Mouse (Mus musculus) cerebellum, adult 2 months (tissue): ENCODE measurements around the gene Nr1d2. TPM values are rescaled to one million over a fixed set of nuclear protein-coding genes. Genes with fewer than 3 reads are reported as not detected.
"Not testable (repeated sequence)": the region's sequence is repeated elsewhere in the genome, so short reads cannot be mapped to it uniquely, and the experiment has no call there.

ENCODE experiments used
- DNase-seq, 2 experiments: peaks; one replicate each; pipeline ENCODE4 v3.0.0; 2021
- H3K27ac ChIP-seq: fragments of 200-500 bp; 2 replicates; pipeline ENCODE4 v1.5.1; 2012; ENCODE audit warnings: low read length, control low read depth, inconsistent platforms; ENCODE audit not compliant: insufficient read depth
- H3K27me3 ChIP-seq: fragments of 200-500 bp; 2 replicates; pipeline ENCODE4 v1.6.1; 2012; ENCODE audit warnings: inconsistent platforms, mild to moderate bottlenecking, low read length, moderate library complexity; ENCODE audit not compliant: control insufficient read depth, insufficient read depth
- H3K4me1 ChIP-seq: fragments of 200-500 bp; 2 replicates; pipeline ENCODE4 v1.6.1; 2011; ENCODE audit warnings: low read length; ENCODE audit not compliant: control insufficient read depth, insufficient read depth
- H3K4me3 ChIP-seq: fragments of 200-500 bp; replicated peaks from 2 replicates; pipeline ENCODE3; 2011; ENCODE audit warnings: mild to moderate bottlenecking, low read depth, low read length, control low read depth; ENCODE audit not compliant: insufficient read depth
- CTCF ChIP-seq: fragments of 200-500 bp; IDR thresholded peaks from 2 replicates; pipeline ENCODE4 v1.5.1; 2011; ENCODE audit warnings: low read depth, mild to moderate bottlenecking, control low read depth, low read length, moderate library complexity, borderline replicate concordance; ENCODE audit not compliant: insufficient read depth
- POLR2A ChIP-seq: fragments of 200-500 bp; IDR thresholded peaks from 2 replicates; pipeline ENCODE4 v1.6.1; 2011; ENCODE audit warnings: low read length, control low read depth, borderline replicate concordance; ENCODE audit not compliant: insufficient read depth
- WGBS: fragments of 180-500 bp; shearing (Covaris S2); methylation state at CpG from one replicate; pipeline ENCODE4 v1.1.7; 2018; 5-methylcytosine and 5-hydroxymethylcytosine counted together
- polyA plus RNA-seq: library from polyadenylated mRNA; depleted of rRNA; stranded (reverse); fragments of >200 nt; gene quantifications from 2 replicates; pipeline ENCODE4 v1.2.3, GENCODE M21; 2012

Gene Nr1d2
- polyA plus RNA-seq, 1 experiment: 87.2 TPM

DNA sequence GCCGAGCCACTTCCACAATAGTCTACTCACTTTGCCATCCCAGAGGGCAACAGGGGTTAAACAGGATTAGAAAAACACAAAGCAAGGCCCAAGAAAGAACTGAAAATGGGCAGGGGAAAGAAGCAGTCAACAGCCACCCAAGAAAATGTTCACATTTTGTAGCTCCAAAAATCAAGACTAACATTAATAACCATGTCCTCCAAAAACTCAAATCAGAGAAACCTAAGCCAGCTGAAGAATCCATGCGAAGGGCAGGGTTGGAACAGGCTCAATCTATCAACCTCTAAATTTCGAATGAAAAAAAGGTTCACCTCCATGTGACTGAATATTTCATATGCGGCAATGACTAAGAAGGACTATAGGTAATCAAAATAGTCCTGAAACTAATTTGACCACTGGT is 1.5 kb downstream of the Nr1d2 start:
- no peak for DNase-seq
- Histone ChIP-seq H3K4me1 (peaks cover 8% of the 10 kb centered on the region), H3K27me3 (no peaks in the 10 kb centered on the region), H3K27ac (no peak overlapping the region; the same call in 1 of the 2 replicates), H3K4me3 (peak overlapping the region; percentile 20)
- TF ChIP-seq CTCF (no peak), POLR2A (no peak)
- WGBS: 6% methylated on average over 4 of the region's 4 CpGs

DNA sequence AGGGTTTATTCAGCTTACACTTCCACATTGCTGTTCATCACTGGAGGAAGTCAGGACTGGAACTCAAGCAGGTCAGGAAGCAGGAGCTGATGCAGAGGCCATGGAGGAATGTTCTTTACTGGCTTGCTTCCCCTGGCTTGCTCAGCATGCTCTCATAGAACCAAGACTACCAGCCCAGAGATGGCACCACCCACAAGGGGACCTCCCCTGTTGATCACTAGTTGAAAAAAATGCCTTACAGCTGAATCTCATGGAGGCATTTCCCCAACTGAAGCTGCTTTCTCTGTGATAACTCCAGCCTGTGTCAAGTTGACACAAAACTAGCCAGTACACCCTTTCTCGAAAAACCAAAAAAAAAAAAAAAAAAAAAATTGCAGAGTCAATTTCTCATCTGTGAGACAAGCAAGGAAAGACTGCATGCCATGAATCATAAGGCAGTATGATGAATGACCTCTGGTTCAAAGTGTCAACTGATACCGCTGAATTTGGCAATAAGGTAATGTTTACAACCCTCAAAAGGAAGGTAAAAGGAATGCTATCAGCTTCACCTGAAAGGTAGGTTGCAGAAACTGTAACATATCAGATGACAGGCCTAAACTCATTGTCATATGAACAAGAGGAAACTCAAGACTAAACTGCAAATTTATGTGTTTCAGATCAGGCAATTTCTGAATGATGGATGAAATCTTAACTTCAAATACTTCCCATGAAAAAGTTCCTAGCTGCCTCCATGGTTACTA is 2.3 kb downstream of the Nr1d2 start:
- H3K4me3 ChIP-seq, DNase-seq, H3K27ac ChIP-seq, H3K27me3 ChIP-seq: not testable (repeated sequence)
- WGBS: 59% methylated on average over 2 of the region's 2 CpGs
- H3K4me1 ChIP-seq: peaks cover 11% of the 10 kb centered on the region

DNA sequence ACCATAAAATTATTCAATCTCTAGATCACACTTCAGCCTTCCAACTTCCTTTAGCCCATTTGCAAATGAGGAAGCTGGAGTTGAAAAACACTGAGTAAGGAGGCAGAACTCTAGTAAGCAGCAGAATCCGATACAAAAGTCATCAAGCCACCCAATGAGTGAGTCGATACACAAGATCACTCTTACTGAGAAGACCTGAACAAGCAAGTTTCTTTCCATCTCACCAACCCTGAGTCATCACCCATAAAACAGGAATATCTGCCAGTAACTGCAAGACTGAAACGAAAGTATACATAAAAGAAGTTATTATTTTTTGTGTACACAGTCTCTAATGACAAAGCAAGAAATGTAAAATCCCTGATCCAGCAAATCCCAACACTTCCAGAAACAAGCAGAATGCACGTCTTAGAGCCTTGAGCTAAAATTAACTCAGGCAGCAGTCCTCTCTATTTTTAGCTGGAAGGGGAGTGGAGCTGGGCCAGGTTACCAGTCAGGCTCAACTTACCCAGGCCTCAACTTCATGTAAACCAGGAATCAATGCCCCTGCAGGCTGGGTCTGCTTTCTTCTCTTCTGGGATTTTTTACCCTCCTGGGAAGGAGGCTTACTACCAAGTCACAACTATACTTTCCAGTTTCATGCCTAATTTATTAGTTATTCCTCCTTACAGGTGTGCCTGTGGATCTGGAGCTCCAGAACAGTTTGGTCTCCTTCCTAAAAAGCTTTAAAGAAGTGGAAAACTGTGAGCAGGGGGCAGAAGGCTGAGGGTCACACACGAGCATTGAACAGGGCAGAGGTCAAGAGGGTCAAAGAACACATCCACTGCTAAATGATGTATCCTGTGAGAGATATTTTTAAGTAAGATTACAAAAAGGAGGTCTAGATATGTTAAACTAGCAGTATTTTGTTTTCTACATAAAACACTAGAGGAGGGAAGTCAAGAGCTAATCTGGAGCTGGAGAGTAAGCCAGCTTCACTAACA is 4.7 kb downstream of the Nr1d2 start:
- Histone ChIP-seq H3K4me1 (peaks cover 11% of the 10 kb centered on the region), H3K27ac (no peak overlapping the region), H3K4me3 (peak overlapping the region; percentile 7), H3K27me3 (no peaks in the 10 kb centered on the region)
- TF ChIP-seq CTCF (no peak), POLR2A (no peak)
- WGBS: 11% methylated on average over 5 of the region's 5 CpGs
- peak in 1 of 2 experiments; percentile 51 for DNase-seq

DNA sequence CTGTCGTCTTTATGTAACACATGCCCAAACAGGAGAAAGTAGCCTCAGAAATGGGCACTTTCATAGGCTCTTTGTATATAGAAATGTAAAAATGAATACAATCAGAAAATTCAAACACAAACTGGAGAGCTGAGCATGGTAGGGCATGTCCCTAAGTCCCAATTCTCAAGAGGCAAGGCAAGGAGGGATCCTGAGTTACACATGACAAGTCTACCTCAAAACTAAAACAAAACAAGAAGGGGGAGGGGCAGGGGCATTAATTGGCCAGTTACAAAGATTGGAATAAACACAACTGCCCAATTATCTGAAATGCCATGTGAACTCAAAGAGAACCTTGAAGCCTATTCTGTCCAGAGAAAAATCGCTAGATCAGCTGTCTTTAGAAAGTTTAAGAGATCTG is 5.9 kb downstream of the Nr1d2 start:
- 71% methylated on average over 2 of the region's 2 CpGs for WGBS
- Histone ChIP-seq H3K4me3 (no peak overlapping the region), H3K4me1 (peaks cover 14% of the 10 kb centered on the region)

DNA sequence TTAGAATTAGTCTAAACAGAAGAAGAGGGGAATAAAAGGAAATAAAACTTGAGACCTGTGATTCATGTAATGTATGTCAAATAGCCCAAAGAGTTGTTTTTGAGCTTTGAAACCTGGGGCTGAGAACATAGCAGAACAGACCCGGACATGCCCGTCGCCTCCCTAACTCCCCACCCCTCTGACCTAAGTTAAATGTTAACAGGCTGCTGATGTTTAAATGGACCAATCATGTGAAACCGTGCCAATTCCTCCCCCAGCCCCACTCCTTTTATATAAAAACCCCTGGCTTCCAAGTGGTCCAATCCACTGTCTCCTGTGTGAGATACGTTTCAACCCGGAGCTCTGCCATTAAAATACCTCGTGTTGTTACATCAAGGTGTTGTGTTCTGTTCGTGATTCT is 7.1 kb downstream of the Nr1d2 start:
- H3K27me3 ChIP-seq, H3K27ac ChIP-seq, H3K4me3 ChIP-seq, DNase-seq: not testable (repeated sequence)
- 90% methylated on average over 8 of the region's 8 CpGs for WGBS
- peaks cover 19% of the 10 kb centered on the region for H3K4me1 ChIP-seq

More for the DNA sequence above, 5.9 kb downstream of the Nr1d2 start:
- H3K27me3 ChIP-seq: no peaks in the 10 kb centered on the region
- TF ChIP-seq POLR2A (no peak), CTCF (no peak)
- DNase-seq: no peak
- no peak overlapping the region for H3K27ac ChIP-seq

DNA sequence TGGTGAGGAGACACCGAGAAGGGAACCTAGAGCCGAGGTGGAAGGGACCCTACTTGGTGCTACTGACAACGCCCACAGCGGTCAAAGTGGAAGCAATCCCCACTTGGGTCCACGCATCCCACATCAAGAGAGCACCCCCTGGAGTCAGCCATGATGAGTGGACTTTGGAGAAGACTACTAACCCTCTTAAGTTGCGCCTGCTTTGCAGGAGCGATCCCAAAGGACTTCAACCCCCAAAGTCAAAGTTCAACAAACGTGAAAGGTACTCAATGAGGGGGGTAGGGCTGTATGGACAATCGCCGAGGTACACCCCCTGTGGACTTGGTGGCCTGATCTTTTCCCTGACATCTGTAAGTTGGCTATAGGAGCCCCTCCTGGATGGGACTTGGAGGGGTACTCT is 9.2 kb downstream of the Nr1d2 start:
- not testable (repeated sequence) for H3K27me3 ChIP-seq, DNase-seq, H3K4me3 ChIP-seq, H3K27ac ChIP-seq
- 90% methylated on average over 10 of the region's 10 CpGs for WGBS
- H3K4me1 ChIP-seq: peaks cover 19% of the 10 kb centered on the region

DNA sequence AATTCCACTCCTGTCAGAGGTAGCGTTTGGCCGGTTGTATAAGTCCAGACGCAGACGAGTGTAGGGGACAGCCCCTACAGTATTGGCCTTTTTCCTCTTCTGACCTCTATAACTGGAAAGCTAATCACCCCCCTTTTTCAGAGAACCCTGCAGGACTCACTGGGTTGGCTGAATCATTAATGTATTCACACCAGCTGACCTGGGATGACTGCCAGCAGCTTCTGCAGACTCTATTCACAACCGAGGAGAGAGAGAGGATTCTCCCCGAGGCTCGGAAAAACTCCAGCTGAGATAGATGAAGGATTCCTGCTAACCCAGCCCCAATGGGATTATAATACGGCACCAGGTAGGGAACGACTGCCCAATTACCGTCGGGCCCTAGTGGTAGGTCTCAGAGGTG is 12.7 kb downstream of the Nr1d2 start:
- peak; percentile 63 to 74 for DNase-seq
- not testable (repeated sequence) for H3K27me3 ChIP-seq, H3K27ac ChIP-seq
- H3K4me3 ChIP-seq: peak overlapping the region; percentile 19
- peaks cover 12% of the 10 kb centered on the region for H3K4me1 ChIP-seq
- 7% methylated on average over 11 of the region's 11 CpGs for WGBS

DNA sequence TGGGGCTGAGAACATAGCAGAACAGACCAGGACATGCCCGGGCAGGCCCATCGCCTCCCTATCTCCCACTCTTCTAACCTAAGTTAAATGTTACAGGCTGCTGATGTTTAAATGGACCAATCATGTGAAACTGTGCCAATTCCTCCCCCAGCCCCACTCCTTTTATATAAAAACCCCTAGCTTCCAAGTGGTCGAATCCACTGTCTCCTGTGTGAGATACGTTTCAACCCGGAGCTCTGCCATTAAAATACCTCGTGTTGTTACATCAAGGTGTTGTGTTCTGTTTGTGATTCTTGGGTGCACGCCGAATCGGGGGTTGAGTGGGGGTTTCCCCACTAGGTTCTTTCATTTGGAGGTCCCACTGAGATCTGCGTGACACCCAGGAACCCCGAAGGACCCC is 13.5 kb downstream of the Nr1d2 start:
- not testable (repeated sequence) for DNase-seq, H3K27me3 ChIP-seq, H3K27ac ChIP-seq, H3K4me3 ChIP-seq
- H3K4me1 ChIP-seq: peaks cover 12% of the 10 kb centered on the region
- WGBS: 87% methylated on average over 11 of the region's 11 CpGs
